Mouse (Mus musculus): ENCODE results near the gene Fkbp1b. TPM values are rescaled to one million over a fixed set of nuclear protein-coding genes. Genes with fewer than 3 reads are reported as not detected.
"Not testable (repeated sequence)": the region's sequence is repeated elsewhere in the genome, so short reads cannot be mapped to it uniquely, and the experiment has no call there.

The Fkbp1b gene
- polyA plus RNA-seq, 1 experiment from 2014 or later: 13.0 TPM

DNA sequence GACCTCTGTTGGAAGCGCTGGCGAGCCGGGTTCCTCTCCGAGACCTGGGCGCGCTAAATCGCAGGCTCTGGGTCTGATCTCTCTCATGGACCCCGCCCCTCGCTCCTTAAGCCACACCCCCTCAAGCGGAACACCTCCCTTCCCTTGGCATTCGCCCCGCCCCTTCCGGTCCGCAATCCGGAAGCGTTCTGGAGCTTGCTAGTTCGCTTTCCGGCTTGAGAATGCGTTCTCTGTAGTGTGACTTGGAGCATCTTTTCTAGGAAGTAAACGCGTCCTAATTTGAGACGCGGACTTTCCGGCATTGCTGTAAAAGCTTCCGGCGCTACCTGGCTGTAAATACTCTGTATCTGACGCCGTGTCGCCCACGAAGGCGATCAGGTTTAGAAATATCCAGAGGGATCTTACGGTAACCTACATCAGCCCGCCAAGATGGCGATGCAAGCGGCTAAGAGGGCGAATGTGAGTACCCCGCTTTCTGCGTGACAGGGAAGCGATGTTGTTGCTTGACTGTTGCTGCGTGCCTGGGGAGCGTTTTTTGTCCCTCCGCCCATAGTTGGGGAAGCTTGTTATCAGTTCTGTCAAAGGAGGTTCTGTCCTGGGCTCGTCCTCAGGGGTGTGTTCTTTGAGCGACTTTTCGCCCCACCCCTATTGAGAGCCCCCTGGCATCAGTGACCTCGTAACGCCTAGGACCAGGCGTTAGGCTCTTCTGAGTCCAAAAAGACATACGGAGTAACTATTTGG lies 23.9 kb downstream of the Fkbp1b start, which contains the start of gene Sf3b6:
Gene Sf3b6 (plus strand): TSS at position 184 of the 741 bp plus-strand sequence.
- Histone ChIP-seq H3K27ac (replicated peaks in 1 of 2; ENCODE audit: control insufficient read depth in 1 of 2, insufficient read depth in 1 of 2, low read depth in 2 of 2, low read length in 2 of 2) (peak within 1 kb of the TSS; percentile 80 to 82), H3K36me3 (ENCODE audit: control insufficient read depth, insufficient read depth, low read length) (peaks cover 25% of the 10 kb centered on the region), H3K9me3 (ENCODE audit: control insufficient read depth, low read length) (no peaks in the 10 kb centered on the region), H3K4me3 (ENCODE audit: control insufficient read depth in 1 of 2, insufficient read depth in 1 of 2, low read depth in 1 of 2, low read length in 2 of 2) (peak within 1 kb of the TSS; percentile 76 to 82), H3K27me3 (ENCODE audit: control insufficient read depth, insufficient read depth, low read length) (no peaks in the 10 kb centered on the region), H3K4me2 (ENCODE audit: low read length) (peak within 1 kb of the TSS; percentile 93), H3K9ac (ENCODE audit: low read length) (peak within 1 kb of the TSS; percentile 83), H3K4me1 (ENCODE audit: control insufficient read depth in 2 of 2, insufficient read depth in 2 of 2, low read length in 2 of 2) (peaks cover 0 to 5% of the 10 kb centered on the region in 2 experiments; a peak in 1 of 4 replicates)
- ATAC-seq (ENCODE audit: insufficient number of reproducible peaks, insufficient read depth, low FRiP score, low read depth): peak; percentile 98
- WGBS: under 1% methylated on average over 49 of the region's 49 CpGs

DNA sequence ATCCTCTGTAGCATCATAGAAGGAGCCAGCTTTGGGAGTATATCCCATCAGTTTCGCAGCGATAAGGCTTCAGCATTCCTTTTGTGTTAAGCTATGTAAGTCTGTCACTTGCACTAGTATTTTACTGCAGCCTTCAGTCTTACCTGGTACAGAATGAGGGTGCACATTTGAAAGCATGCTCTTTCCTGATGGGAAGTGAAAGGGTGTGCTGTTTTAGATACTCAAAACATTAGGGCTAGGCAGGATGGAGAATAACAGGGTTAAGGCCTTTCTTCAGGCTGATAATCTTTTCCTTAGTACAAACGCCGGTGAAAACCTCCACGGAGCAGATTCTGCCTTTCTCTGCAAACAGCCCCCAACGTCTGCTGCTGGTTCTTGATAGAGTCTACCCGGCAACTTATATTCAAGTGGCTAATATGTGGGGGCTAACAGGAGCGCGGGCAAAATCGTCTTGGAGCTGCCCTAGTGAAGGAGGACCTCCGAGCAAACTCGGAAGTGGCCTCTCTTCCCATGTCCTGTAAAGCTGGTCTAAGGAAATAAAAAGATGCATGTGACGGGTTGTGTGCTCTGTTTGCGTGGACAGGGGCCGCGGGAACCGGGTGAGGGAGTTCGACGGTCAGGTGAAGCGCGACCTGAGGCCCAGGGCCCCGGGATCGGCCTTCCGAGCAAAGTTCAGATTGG lies 24.6 kb downstream of the Fkbp1b start:
- Histone ChIP-seq H3K27me3 (ENCODE audit: control insufficient read depth, insufficient read depth, low read length) (no peaks in the 10 kb centered on the region), H3K9ac (ENCODE audit: low read length) (peak overlapping the region; percentile 83), H3K9me3 (ENCODE audit: control insufficient read depth, low read length) (no peaks in the 10 kb centered on the region), H3K36me3 (ENCODE audit: control insufficient read depth, insufficient read depth, low read length) (peaks cover 18% of the 10 kb centered on the region), H3K4me2 (ENCODE audit: low read length) (peak overlapping the region; percentile 72), H3K27ac (replicated peaks in 1 of 2; ENCODE audit: control insufficient read depth in 1 of 2, insufficient read depth in 1 of 2, low read depth in 2 of 2, low read length in 2 of 2) (peak overlapping the region; percentile 80 to 82), H3K4me3 (ENCODE audit: control insufficient read depth in 1 of 2, insufficient read depth in 1 of 2, low read depth in 1 of 2, low read length in 2 of 2) (peak overlapping the region; percentile 76 to 82), H3K4me1 (ENCODE audit: control insufficient read depth in 2 of 2, insufficient read depth in 2 of 2, low read length in 2 of 2) (peaks cover 0 to 5% of the 10 kb centered on the region in 2 experiments; a peak in 1 of 4 replicates)
- WGBS: 7% methylated on average over 24 of the region's 24 CpGs
- peak; percentile 56 for ATAC-seq (ENCODE audit: insufficient number of reproducible peaks, insufficient read depth, low FRiP score, low read depth)

DNA sequence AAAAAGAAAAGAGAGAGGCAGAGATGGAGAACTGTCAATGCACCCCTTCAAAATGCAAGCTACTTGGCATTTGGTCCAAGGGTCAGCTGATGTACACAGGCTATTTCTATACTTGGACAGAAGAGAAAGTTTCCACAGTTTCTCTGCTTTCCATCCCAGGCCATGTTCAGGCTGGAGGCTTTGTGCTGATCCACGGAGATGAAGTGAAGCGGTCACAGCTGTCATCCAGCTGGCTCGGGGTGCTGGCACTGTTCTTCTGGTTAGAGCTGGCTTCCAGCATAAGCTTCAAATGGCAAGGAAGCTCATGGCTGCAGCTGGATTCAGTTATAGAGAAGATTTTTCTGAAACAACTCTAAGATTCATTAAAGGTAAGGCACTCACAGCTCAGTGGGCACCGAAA lies 27.8 kb downstream of the Fkbp1b start:
- no peak overlapping the region for H3K4me2 ChIP-seq (ENCODE audit: low read length)
- 82% methylated on average over 4 of the region's 4 CpGs for WGBS
- no peak overlapping the region for H3K27ac ChIP-seq (replicated peaks in 1 of 2; ENCODE audit: control insufficient read depth in 1 of 2, insufficient read depth in 1 of 2, low read depth in 2 of 2, low read length in 2 of 2)
- no peaks in the 10 kb centered on the region for H3K36me3 ChIP-seq (ENCODE audit: control insufficient read depth, insufficient read depth, low read length)
- ATAC-seq (ENCODE audit: insufficient number of reproducible peaks, insufficient read depth, low FRiP score, low read depth): no peak
- H3K4me1 ChIP-seq (ENCODE audit: control insufficient read depth in 2 of 2, insufficient read depth in 2 of 2, low read length in 2 of 2): peaks cover 0 to 5% of the 10 kb centered on the region in 2 experiments; a peak in 1 of 4 replicates
- no peak overlapping the region for H3K4me3 ChIP-seq (ENCODE audit: control insufficient read depth in 1 of 2, insufficient read depth in 1 of 2, low read depth in 1 of 2, low read length in 2 of 2)
- no peaks in the 10 kb centered on the region for H3K27me3 ChIP-seq (ENCODE audit: control insufficient read depth, insufficient read depth, low read length)
- H3K9ac ChIP-seq (ENCODE audit: low read length): no peak overlapping the region
- peaks cover 4% of the 10 kb centered on the region; the same call in 1 of the 2 replicates for H3K9me3 ChIP-seq (ENCODE audit: control insufficient read depth, low read length)

DNA sequence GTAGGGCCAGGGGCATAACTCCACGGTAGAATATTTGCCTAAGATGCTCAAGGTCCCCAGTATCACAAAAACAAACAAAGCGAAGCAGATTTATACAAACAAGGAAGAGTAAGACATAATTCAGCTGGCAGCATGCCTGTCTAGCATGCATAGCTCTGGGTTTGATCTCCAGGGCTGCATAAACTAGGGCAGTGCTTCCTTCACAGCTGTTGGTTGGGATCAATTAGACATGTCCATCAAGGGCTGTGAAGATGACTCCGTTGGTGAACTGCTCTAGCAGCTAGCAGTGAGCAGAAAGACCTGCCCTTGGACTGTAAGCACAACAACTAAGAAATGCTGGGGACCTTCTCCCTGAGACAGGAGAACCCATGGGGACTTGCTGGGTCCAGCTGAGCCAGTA lies 29.7 kb downstream of the Fkbp1b start:
- Histone ChIP-seq H3K36me3 (ENCODE audit: control insufficient read depth, insufficient read depth, low read length) (no peaks in the 10 kb centered on the region), H3K4me1 (ENCODE audit: control insufficient read depth in 2 of 2, insufficient read depth in 2 of 2, low read length in 2 of 2) (no peaks in the 10 kb centered on the region), H3K9me3 (ENCODE audit: control insufficient read depth, low read length) (peaks cover 4% of the 10 kb centered on the region; the same call in 1 of the 2 replicates), H3K4me3 (ENCODE audit: control insufficient read depth in 1 of 2, insufficient read depth in 1 of 2, low read depth in 1 of 2, low read length in 2 of 2) (no peak overlapping the region), H3K9ac (ENCODE audit: low read length) (no peak overlapping the region), H3K27me3 (ENCODE audit: control insufficient read depth, insufficient read depth, low read length) (no peaks in the 10 kb centered on the region), H3K27ac (replicated peaks in 1 of 2; ENCODE audit: control insufficient read depth in 1 of 2, insufficient read depth in 1 of 2, low read depth in 2 of 2, low read length in 2 of 2) (no peak overlapping the region), H3K4me2 (ENCODE audit: low read length) (no peak overlapping the region)
- no peak for ATAC-seq (ENCODE audit: insufficient number of reproducible peaks, insufficient read depth, low FRiP score, low read depth)
- WGBS: 55% methylated on average over 3 of the region's 3 CpGs

DNA sequence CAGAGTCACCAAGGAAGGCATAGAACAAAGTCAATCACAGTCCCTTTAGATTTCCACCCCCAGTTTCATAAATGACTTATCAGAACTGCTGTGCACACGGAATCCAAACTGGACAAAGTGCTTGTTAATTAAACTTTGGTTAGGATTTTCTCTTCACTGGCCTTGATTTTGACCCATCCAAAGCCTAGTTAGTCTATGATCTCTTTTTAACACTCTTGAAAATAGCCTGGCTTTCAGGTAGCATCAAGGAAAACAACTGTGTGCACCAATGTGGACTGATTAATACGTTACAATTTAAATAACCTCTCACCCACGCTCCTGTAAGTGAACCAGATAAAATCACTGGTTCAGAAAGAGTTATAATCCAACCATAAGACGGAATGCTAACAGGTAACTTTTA lies 30.4 kb downstream of the Fkbp1b start:
- H3K9ac ChIP-seq (ENCODE audit: low read length): no peak overlapping the region
- no peak for ATAC-seq (ENCODE audit: insufficient number of reproducible peaks, insufficient read depth, low FRiP score, low read depth)
- no peaks in the 10 kb centered on the region for H3K4me1 ChIP-seq (ENCODE audit: control insufficient read depth in 2 of 2, insufficient read depth in 2 of 2, low read length in 2 of 2)
- H3K4me2 ChIP-seq (ENCODE audit: low read length): no peak overlapping the region
- H3K9me3 ChIP-seq (ENCODE audit: control insufficient read depth, low read length): peaks cover 4% of the 10 kb centered on the region; the same call in 1 of the 2 replicates
- H3K4me3 ChIP-seq (ENCODE audit: control insufficient read depth in 1 of 2, insufficient read depth in 1 of 2, low read depth in 1 of 2, low read length in 2 of 2): no peak overlapping the region
- WGBS: 73% methylated on average over 4 of the region's 4 CpGs
- no peaks in the 10 kb centered on the region for H3K27me3 ChIP-seq (ENCODE audit: control insufficient read depth, insufficient read depth, low read length)
- H3K36me3 ChIP-seq (ENCODE audit: control insufficient read depth, insufficient read depth, low read length): no peaks in the 10 kb centered on the region
- no peak overlapping the region for H3K27ac ChIP-seq (replicated peaks in 1 of 2; ENCODE audit: control insufficient read depth in 1 of 2, insufficient read depth in 1 of 2, low read depth in 2 of 2, low read length in 2 of 2)

DNA sequence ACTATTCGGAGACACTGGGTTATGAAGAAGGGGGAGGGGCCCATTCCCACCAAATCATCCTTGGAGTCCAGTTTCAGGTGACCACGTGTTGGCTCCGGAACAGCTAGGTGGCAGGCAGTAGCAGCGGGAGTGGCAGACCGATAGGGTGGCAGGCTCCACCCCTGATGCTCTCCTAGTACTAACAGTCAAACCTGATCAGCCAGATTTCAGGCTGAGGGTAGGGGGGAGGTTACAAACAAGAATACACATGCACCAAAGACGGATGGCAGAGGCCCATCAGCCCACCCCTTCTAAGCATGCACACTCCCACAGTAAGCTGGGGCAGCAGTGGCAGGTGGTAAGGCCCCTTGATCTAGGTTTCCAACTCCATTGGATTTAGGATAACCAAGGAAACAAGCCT lies 43.9 kb downstream of the Fkbp1b start:
- WGBS: 76% methylated on average over 6 of the region's 6 CpGs
- not testable (repeated sequence) for H3K9me3 ChIP-seq (ENCODE audit: control insufficient read depth, low read length); H3K4me3 ChIP-seq (ENCODE audit: control insufficient read depth in 1 of 2, insufficient read depth in 1 of 2, low read depth in 1 of 2, low read length in 2 of 2); ATAC-seq (ENCODE audit: insufficient number of reproducible peaks, insufficient read depth, low FRiP score, low read depth); H3K9ac ChIP-seq (ENCODE audit: low read length); H3K4me1 ChIP-seq (ENCODE audit: control insufficient read depth in 2 of 2, insufficient read depth in 2 of 2, low read length in 2 of 2); H3K4me2 ChIP-seq (ENCODE audit: low read length); H3K27ac ChIP-seq (replicated peaks in 1 of 2; ENCODE audit: control insufficient read depth in 1 of 2, insufficient read depth in 1 of 2, low read depth in 2 of 2, low read length in 2 of 2); H3K36me3 ChIP-seq (ENCODE audit: control insufficient read depth, insufficient read depth, low read length); H3K27me3 ChIP-seq (ENCODE audit: control insufficient read depth, insufficient read depth, low read length)

DNA sequence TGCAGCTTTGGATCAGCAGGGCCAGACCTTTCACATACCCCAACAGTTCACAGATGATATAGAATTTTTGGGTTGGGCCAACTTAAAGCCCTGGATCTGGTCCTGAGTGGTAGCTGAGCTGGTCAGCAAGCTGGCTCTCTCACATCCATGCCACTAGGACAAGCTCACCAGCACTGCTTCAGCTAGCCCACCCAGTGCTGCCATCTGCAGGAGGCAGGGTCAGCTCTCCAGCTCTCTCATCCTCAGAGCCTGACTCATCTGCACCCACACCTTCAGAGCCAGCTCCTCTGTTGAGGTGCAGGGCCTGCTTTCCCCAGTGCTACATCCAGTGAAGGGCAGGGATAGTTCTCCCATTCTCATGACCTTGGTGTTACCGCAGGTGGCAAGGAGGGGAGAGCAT lies 47.7 kb downstream of the Fkbp1b start:
- H3K4me2 ChIP-seq (ENCODE audit: low read length): no peak overlapping the region
- no peaks in the 10 kb centered on the region for H3K36me3 ChIP-seq (ENCODE audit: control insufficient read depth, insufficient read depth, low read length)
- no peaks in the 10 kb centered on the region for H3K4me1 ChIP-seq (ENCODE audit: control insufficient read depth in 2 of 2, insufficient read depth in 2 of 2, low read length in 2 of 2)
- no peak overlapping the region for H3K27ac ChIP-seq (replicated peaks in 1 of 2; ENCODE audit: control insufficient read depth in 1 of 2, insufficient read depth in 1 of 2, low read depth in 2 of 2, low read length in 2 of 2)
- no peak for ATAC-seq (ENCODE audit: insufficient number of reproducible peaks, insufficient read depth, low FRiP score, low read depth)
- H3K9me3 ChIP-seq (ENCODE audit: control insufficient read depth, low read length): no peaks in the 10 kb centered on the region
- H3K9ac ChIP-seq (ENCODE audit: low read length): no peak overlapping the region
- WGBS: 83% methylated on average over 1 of the region's 1 CpGs
- no peak overlapping the region for H3K4me3 ChIP-seq (ENCODE audit: control insufficient read depth in 1 of 2, insufficient read depth in 1 of 2, low read depth in 1 of 2, low read length in 2 of 2)
- no peaks in the 10 kb centered on the region for H3K27me3 ChIP-seq (ENCODE audit: control insufficient read depth, insufficient read depth, low read length)
